Mouse (Mus musculus): Measurements from ENCODE around the gene Fbxo21. TPM values are rescaled to one million over a fixed set of nuclear protein-coding genes. Genes with fewer than 3 reads are reported as not detected.

Gene Fbxo21
- 15.7 and 20.6 TPM in 2 replicates for polyA plus RNA-seq (2012; rRNA removed)

- Histone ChIP-seq H3K4me3 (ENCODE audit: extremely low read depth, insufficient read depth, insufficient read length) (peak within 1 kb of the TSS; percentile 95), H3K27ac (ENCODE audit: insufficient read depth, low read length) (peak within 1 kb of the TSS; percentile 19; the same call in 1 of the 2 replicates)
- under 1% methylated on average over 88 of the region's 88 CpGs for WGBS
Observed at GRCm38 (mm10) chr5:117976657-117977500, at the start of gene Fbxo21. TSS of gene Fbxo21 (plus strand) at chr5:117976730.

GRCm38 (mm10) chr5:117928553-117928952, 48.0 kb upstream of the Fbxo21 start:
- 94% methylated on average over 2 of the region's 2 CpGs for WGBS
- no peak for DNase-seq (ENCODE audit: low read depth in 1 of 2, low spot score in 2 of 2)
- H3K27ac ChIP-seq (ENCODE audit: insufficient read depth, low read length): no peak overlapping the region
- H3K27me3 ChIP-seq (ENCODE audit: control insufficient read depth, insufficient read depth, low read length): no peaks in the 10 kb centered on the region
- no peak overlapping the region for H3K4me3 ChIP-seq (ENCODE audit: extremely low read depth, insufficient read depth, insufficient read length)
- no peak for TF ChIP-seq POLR2A (IDR thresholded peaks at IDR 0.05; ENCODE audit: low read depth, low read length)
- TF ChIP-seq CTCF (IDR thresholded peaks at IDR 0.05; ENCODE audit: extremely low read depth, insufficient read depth, insufficient read length, insufficient replicate concordance): no peak
- H3K4me1 ChIP-seq (ENCODE audit: control insufficient read depth, insufficient read depth, insufficient read length): no peaks in the 10 kb centered on the region
- H3K36me3 ChIP-seq (ENCODE audit: control insufficient read depth, insufficient read depth, low read length): no peaks in the 10 kb centered on the region

More at GRCm38 (mm10) chr5:117976657-117977500, at the start of gene Fbxo21:
- Histone ChIP-seq H3K36me3 (ENCODE audit: control insufficient read depth, insufficient read depth, low read length) (peaks cover 2% of the 10 kb centered on the region), H3K27me3 (ENCODE audit: control insufficient read depth, insufficient read depth, low read length) (no peaks in the 10 kb centered on the region), H3K4me1 (ENCODE audit: control insufficient read depth, insufficient read depth, insufficient read length) (peaks cover 10% of the 10 kb centered on the region)
- TF ChIP-seq CTCF (IDR thresholded peaks at IDR 0.05; ENCODE audit: extremely low read depth, insufficient read depth, insufficient read length, insufficient replicate concordance): no peak
- peak; percentile 15; the same call in 1 of the 2 replicates for TF ChIP-seq POLR2A (IDR thresholded peaks at IDR 0.05; ENCODE audit: low read depth, low read length)
- peak; percentile 57 to 87 for DNase-seq (ENCODE audit: low read depth in 1 of 2, low spot score in 2 of 2)

GRCm38 (mm10) chr5:117932222-117932621, 44.3 kb upstream of the Fbxo21 start:
- Histone ChIP-seq H3K36me3 (ENCODE audit: control insufficient read depth, insufficient read depth, low read length) (no peaks in the 10 kb centered on the region), H3K4me3 (ENCODE audit: extremely low read depth, insufficient read depth, insufficient read length) (no peak overlapping the region), H3K4me1 (ENCODE audit: control insufficient read depth, insufficient read depth, insufficient read length) (no peaks in the 10 kb centered on the region), H3K27ac (ENCODE audit: insufficient read depth, low read length) (no peak overlapping the region), H3K27me3 (ENCODE audit: control insufficient read depth, insufficient read depth, low read length) (no peaks in the 10 kb centered on the region)
- no peak for TF ChIP-seq POLR2A (IDR thresholded peaks at IDR 0.05; ENCODE audit: low read depth, low read length)
- no peak for TF ChIP-seq CTCF (IDR thresholded peaks at IDR 0.05; ENCODE audit: extremely low read depth, insufficient read depth, insufficient read length, insufficient replicate concordance)
- DNase-seq (ENCODE audit: low read depth in 1 of 2, low spot score in 2 of 2): no peak
- WGBS: 85% methylated on average over 2 of the region's 2 CpGs

GRCm38 (mm10) chr5:117932862-117933261, 43.7 kb upstream of the Fbxo21 start:
- no peaks in the 10 kb centered on the region for H3K4me1 ChIP-seq (ENCODE audit: control insufficient read depth, insufficient read depth, insufficient read length)
- H3K4me3 ChIP-seq (ENCODE audit: extremely low read depth, insufficient read depth, insufficient read length): no peak overlapping the region
- 1% methylated on average over 7 of the region's 9 CpGs for WGBS
- H3K27ac ChIP-seq (ENCODE audit: insufficient read depth, low read length): no peak overlapping the region
- DNase-seq (ENCODE audit: low read depth in 1 of 2, low spot score in 2 of 2): peak in 1 of 2 experiments; percentile 69
- H3K36me3 ChIP-seq (ENCODE audit: control insufficient read depth, insufficient read depth, low read length): no peaks in the 10 kb centered on the region
- TF ChIP-seq CTCF (IDR thresholded peaks at IDR 0.05; ENCODE audit: extremely low read depth, insufficient read depth, insufficient read length, insufficient replicate concordance) (peak; percentile 71; the same call in 1 of the 2 replicates), POLR2A (IDR thresholded peaks at IDR 0.05; ENCODE audit: low read depth, low read length) (no peak)
- H3K27me3 ChIP-seq (ENCODE audit: control insufficient read depth, insufficient read depth, low read length): no peaks in the 10 kb centered on the region

GRCm38 (mm10) chr5:117936346-117936745, 40.2 kb upstream of the Fbxo21 start:
- 64% methylated on average over 16 of the region's 16 CpGs for WGBS
- TF ChIP-seq POLR2A (IDR thresholded peaks at IDR 0.05; ENCODE audit: low read depth, low read length): no peak
- no peak for TF ChIP-seq CTCF (IDR thresholded peaks at IDR 0.05; ENCODE audit: extremely low read depth, insufficient read depth, insufficient read length, insufficient replicate concordance)
- Histone ChIP-seq H3K4me1 (ENCODE audit: control insufficient read depth, insufficient read depth, insufficient read length) (no peaks in the 10 kb centered on the region), H3K4me3 (ENCODE audit: extremely low read depth, insufficient read depth, insufficient read length) (no peak overlapping the region), H3K36me3 (ENCODE audit: control insufficient read depth, insufficient read depth, low read length) (no peaks in the 10 kb centered on the region), H3K27me3 (ENCODE audit: control insufficient read depth, insufficient read depth, low read length) (no peaks in the 10 kb centered on the region), H3K27ac (ENCODE audit: insufficient read depth, low read length) (no peak overlapping the region)
- DNase-seq (ENCODE audit: low read depth in 1 of 2, low spot score in 2 of 2): no peak

GRCm38 (mm10) chr5:117937186-117937585, 39.3 kb upstream of the Fbxo21 start:
- Histone ChIP-seq H3K4me1 (ENCODE audit: control insufficient read depth, insufficient read depth, insufficient read length) (no peaks in the 10 kb centered on the region), H3K36me3 (ENCODE audit: control insufficient read depth, insufficient read depth, low read length) (no peaks in the 10 kb centered on the region), H3K4me3 (ENCODE audit: extremely low read depth, insufficient read depth, insufficient read length) (no peak overlapping the region), H3K27ac (ENCODE audit: insufficient read depth, low read length) (no peak overlapping the region), H3K27me3 (ENCODE audit: control insufficient read depth, insufficient read depth, low read length) (no peaks in the 10 kb centered on the region)
- TF ChIP-seq CTCF (IDR thresholded peaks at IDR 0.05; ENCODE audit: extremely low read depth, insufficient read depth, insufficient read length, insufficient replicate concordance) (no peak), POLR2A (IDR thresholded peaks at IDR 0.05; ENCODE audit: low read depth, low read length) (no peak)
- DNase-seq (ENCODE audit: low read depth in 1 of 2, low spot score in 2 of 2): no peak
- 85% methylated on average over 3 of the region's 3 CpGs for WGBS

- H3K36me3 ChIP-seq (ENCODE audit: control insufficient read depth, insufficient read depth, low read length): no peaks in the 10 kb centered on the region
- no peak overlapping the region for H3K27ac ChIP-seq (ENCODE audit: insufficient read depth, low read length)
- no peaks in the 10 kb centered on the region for H3K27me3 ChIP-seq (ENCODE audit: control insufficient read depth, insufficient read depth, low read length)
- no peaks in the 10 kb centered on the region for H3K4me1 ChIP-seq (ENCODE audit: control insufficient read depth, insufficient read depth, insufficient read length)
- WGBS: 16% methylated on average over 14 of the region's 14 CpGs
- peak; percentile 32 to 33 for DNase-seq (ENCODE audit: low read depth in 1 of 2, low spot score in 2 of 2)
- TF ChIP-seq POLR2A (IDR thresholded peaks at IDR 0.05; ENCODE audit: low read depth, low read length) (no peak), CTCF (IDR thresholded peaks at IDR 0.05; ENCODE audit: extremely low read depth, insufficient read depth, insufficient read length, insufficient replicate concordance) (peak; percentile 72; the same call in 1 of the 2 replicates)
- 0 out of 2 replicates have a peak overlapping the region, but pooled peaks have one; percentile 25 for H3K4me3 ChIP-seq (ENCODE audit: extremely low read depth, insufficient read depth, insufficient read length)
Observed at GRCm38 (mm10) chr5:117938182-117938581, 38.3 kb upstream of the Fbxo21 start.

Data from spleen, adult 2 months (tissue).